Mouse (Mus musculus) MEL (cell line): ENCODE measurements around the gene Eif2ak4.

ENCODE experiments used
- CTCF ChIP-seq, 3 experiments: IDR thresholded peaks in 2 of 3; conservative IDR thresholded peaks in 1 of 3; 2 replicates each; pipeline ENCODE4 v1.5.1; 2011 to 2012; ENCODE audit warnings: low read length in 3 of 3, low read depth in 2 of 3, mild to moderate bottlenecking in 2 of 3, improper control_type of control experiment in 1 of 3, inconsistent platforms in 1 of 3, mixed read lengths in 1 of 3, moderate library complexity in 1 of 3; ENCODE audit not compliant: control insufficient read depth in 1 of 3, insufficient read depth in 1 of 3, poor library complexity in 1 of 3, severe bottlenecking in 1 of 3
- EP300 ChIP-seq, 2 experiments: IDR thresholded peaks; 2 replicates each; pipeline ENCODE4 v1.6.1; 2011; ENCODE audit warnings: improper control_type of control experiment in 2 of 2, low read length in 2 of 2, low read depth in 1 of 2, mild to moderate bottlenecking in 1 of 2
- POLR2A ChIP-seq, 2 experiments: IDR thresholded peaks; 2 replicates each; pipeline ENCODE4 v1.6.1; 2011 to 2012; ENCODE audit warnings: low read length in 2 of 2, mild to moderate bottlenecking in 2 of 2, control low read depth in 1 of 2, improper control_type of control experiment in 1 of 2, low read depth in 1 of 2, moderate library complexity in 1 of 2; ENCODE audit not compliant: control insufficient read depth in 1 of 2, insufficient read depth in 1 of 2, poor library complexity in 1 of 2
- POLR2AphosphoS2 ChIP-seq: IDR thresholded peaks from 2 replicates; pipeline ENCODE4 v1.6.1; 2011; ENCODE audit warnings: low read length, improper control_type of control experiment
- ZC3H11A ChIP-seq: IDR thresholded peaks from 2 replicates; pipeline ENCODE4 v1.6.1; 2012; ENCODE audit warnings: low read depth, mild to moderate bottlenecking, inconsistent platforms, low read length, improper control_type of control experiment

- no peak for TF ChIP-seq EP300 (IDR thresholded peaks at IDR 0.05; ENCODE audit: low read depth in 1 of 2, low read length in 2 of 2)
- TF ChIP-seq POLR2A (IDR thresholded peaks at IDR 0.05; ENCODE audit: control insufficient read depth in 1 of 2, insufficient read depth in 1 of 2, low read depth in 1 of 2, low read length in 2 of 2, poor library complexity in 1 of 2) = no peak
- no peak for TF ChIP-seq ZC3H11A
- no peak for TF ChIP-seq POLR2AphosphoS2
- TF ChIP-seq CTCF (IDR thresholded peaks at IDR 0.05 in 2 of 3, conservative IDR thresholded peaks at IDR 0.05 in 1 of 3; ENCODE audit: control insufficient read depth in 1 of 3, insufficient read depth in 1 of 3, low read depth in 2 of 3, low read length in 3 of 3, poor library complexity in 1 of 3, severe bottlenecking in 1 of 3) = no peak
Observed at GRCm38 (mm10) chr2:118372561-118372900, 15.9 kb upstream of the Eif2ak4 start.
